Mouse (Mus musculus) midbrain, embryonic 10.5 days (tissue): Measurements from ENCODE around the gene Hap1. TPM values are rescaled to one million over a fixed set of nuclear protein-coding genes. Genes with fewer than 3 reads are reported as not detected.

Source experiments
- DNase-seq: peaks from one replicate; pipeline ENCODE4 v3.0.0-alpha.2; 2017; ENCODE audit warnings: low spot score
- H3K27ac ChIP-seq: fragments of 300-500 bp; sonication (generic); replicated peaks from 2 replicates; pipeline ENCODE4 v1.5.1; 2016; ENCODE audit warnings: mild to moderate bottlenecking
- H3K27me3 ChIP-seq: fragments of 300-500 bp; sonication (generic); 2 replicates; pipeline ENCODE4 v1.6.1; 2016; ENCODE audit warnings: low read depth, mild to moderate bottlenecking; ENCODE audit not compliant: poor library complexity, severe bottlenecking
- H3K36me3 ChIP-seq: fragments of 300-500 bp; sonication (generic); 2 replicates; pipeline ENCODE4 v1.6.1; 2016; ENCODE audit warnings: mild to moderate bottlenecking, moderate library complexity
- H3K4me1 ChIP-seq: fragments of 300-500 bp; sonication (generic); 2 replicates; pipeline ENCODE4 v1.6.1; 2016
- H3K4me3 ChIP-seq: fragments of 300-500 bp; sonication (generic); 2 replicates; pipeline ENCODE4 v1.5.1; 2016; ENCODE audit warnings: mild to moderate bottlenecking, moderate library complexity
- H3K9me3 ChIP-seq: fragments of 300-500 bp; sonication (generic); replicated peaks from 2 replicates; pipeline ENCODE4 v1.6.1; 2016; ENCODE audit warnings: mild to moderate bottlenecking
- WGBS: fragments of 180-500 bp; shearing (Covaris S2); methylation state at CpG from one replicate; pipeline ENCODE4 v1.1.7; 2016; 5-methylcytosine and 5-hydroxymethylcytosine counted together
- polyA plus RNA-seq: library from polyadenylated mRNA; unstranded; fragments of >200 nt; fragmentation: Nextera tagmentation; extraction: Ambion mirVana; gene quantifications from 2 replicates; pipeline ENCODE4 v1.2.1, GENCODE M21; 2016

The Hap1 gene
- polyA plus RNA-seq, 1 experiment from 2014 or later, result 36.6 TPM

- no peak overlapping the region for H3K27ac ChIP-seq
- no peaks in the 10 kb centered on the region for H3K9me3 ChIP-seq
- 86% methylated on average over 3 of the region's 3 CpGs for WGBS
- H3K27me3 ChIP-seq, result no peaks in the 10 kb centered on the region
- no peak overlapping the region for H3K4me3 ChIP-seq
- peaks cover 22% of the 10 kb centered on the region for H3K36me3 ChIP-seq
- DNase-seq, result no peak
- peaks cover 22% of the 10 kb centered on the region for H3K4me1 ChIP-seq
Observed at GRCm38 (mm10) chr11:100385016-100385415, 29.1 kb upstream of the Hap1 start.

GRCm38 (mm10) chr11:100382682-100383081, 26.8 kb upstream of the Hap1 start:
- Histone ChIP-seq H3K36me3 (peaks cover 32% of the 10 kb centered on the region), H3K4me3 (no peak overlapping the region), H3K4me1 (peaks cover 8% of the 10 kb centered on the region; the same call in 1 of the 2 replicates), H3K27me3 (no peaks in the 10 kb centered on the region), H3K27ac (no peak overlapping the region), H3K9me3 (no peaks in the 10 kb centered on the region)
- DNase-seq, result no peak
- WGBS, result 87% methylated on average over 6 of the region's 6 CpGs

- DNase-seq, result no peak
- Histone ChIP-seq H3K27ac (no peak overlapping the region), H3K27me3 (no peaks in the 10 kb centered on the region), H3K4me1 (0 out of 2 replicates have a peak, but pooled peaks cover 4% of the 10 kb centered on the region), H3K36me3 (peaks cover 46% of the 10 kb centered on the region), H3K4me3 (no peak overlapping the region), H3K9me3 (no peaks in the 10 kb centered on the region)
- 93% methylated on average over 4 of the region's 4 CpGs for WGBS
Observed at GRCm38 (mm10) chr11:100379311-100379710, 23.4 kb upstream of the Hap1 start.

- Histone ChIP-seq H3K4me1 (0 out of 2 replicates have a peak, but pooled peaks cover 4% of the 10 kb centered on the region), H3K36me3 (peaks cover 51% of the 10 kb centered on the region)
- 89% methylated on average over 5 of the region's 5 CpGs for WGBS
Observed at GRCm38 (mm10) chr11:100378446-100378845, 22.5 kb upstream of the Hap1 start.

GRCm38 (mm10) chr11:100377989-100378388, 22.1 kb upstream of the Hap1 start:
- peaks cover 47% of the 10 kb centered on the region for H3K36me3 ChIP-seq
- H3K4me1 ChIP-seq, result 0 out of 2 replicates have a peak, but pooled peaks cover 4% of the 10 kb centered on the region
- no peak overlapping the region for H3K27ac ChIP-seq
- H3K27me3 ChIP-seq, result no peaks in the 10 kb centered on the region
- no peak for DNase-seq
- H3K9me3 ChIP-seq, result no peaks in the 10 kb centered on the region
- WGBS, result 95% methylated on average over 14 of the region's 14 CpGs
- H3K4me3 ChIP-seq, result no peak overlapping the region

More at GRCm38 (mm10) chr11:100378446-100378845, 22.5 kb upstream of the Hap1 start:
- no peak overlapping the region for H3K27ac ChIP-seq
- H3K9me3 ChIP-seq, result no peaks in the 10 kb centered on the region
- DNase-seq, result no peak
- no peaks in the 10 kb centered on the region for H3K27me3 ChIP-seq
- H3K4me3 ChIP-seq, result no peak overlapping the region

- H3K9me3 ChIP-seq, result no peaks in the 10 kb centered on the region
- DNase-seq, result no peak
- no peak overlapping the region for H3K4me3 ChIP-seq
- H3K36me3 ChIP-seq, result peaks cover 40% of the 10 kb centered on the region
- no peak overlapping the region for H3K27ac ChIP-seq
- H3K27me3 ChIP-seq, result no peaks in the 10 kb centered on the region
- H3K4me1 ChIP-seq, result peaks cover 10% of the 10 kb centered on the region
- 91% methylated on average over 21 of the region's 21 CpGs for WGBS
Observed at GRCm38 (mm10) chr11:100376746-100377389, 20.9 kb upstream of the Hap1 start.

GRCm38 (mm10) chr11:100376005-100376404, 20.1 kb upstream of the Hap1 start:
- no peak overlapping the region for H3K4me3 ChIP-seq
- H3K27me3 ChIP-seq, result no peaks in the 10 kb centered on the region
- peaks cover 13% of the 10 kb centered on the region for H3K4me1 ChIP-seq
- H3K27ac ChIP-seq, result no peak overlapping the region
- 89% methylated on average over 4 of the region's 4 CpGs for WGBS
- H3K36me3 ChIP-seq, result peaks cover 36% of the 10 kb centered on the region
- no peaks in the 10 kb centered on the region for H3K9me3 ChIP-seq
- DNase-seq, result no peak

- DNase-seq, result no peak
- Histone ChIP-seq H3K9me3 (no peaks in the 10 kb centered on the region), H3K27ac (no peak overlapping the region), H3K4me3 (no peak overlapping the region), H3K36me3 (peaks cover 30% of the 10 kb centered on the region), H3K4me1 (peaks cover 13% of the 10 kb centered on the region), H3K27me3 (no peaks in the 10 kb centered on the region)
- WGBS, result 87% methylated on average over 9 of the region's 9 CpGs
Observed at GRCm38 (mm10) chr11:100375127-100375526, 19.2 kb upstream of the Hap1 start.

GRCm38 (mm10) chr11:100371981-100372558, 16.1 kb upstream of the Hap1 start:
- 72% methylated on average over 7 of the region's 8 CpGs for WGBS
- Histone ChIP-seq H3K4me3 (no peak overlapping the region), H3K9me3 (no peaks in the 10 kb centered on the region), H3K36me3 (peaks cover 16% of the 10 kb centered on the region), H3K27me3 (no peaks in the 10 kb centered on the region), H3K27ac (0 out of 2 replicates have a peak overlapping the region, but pooled peaks have one; percentile 10), H3K4me1 (peaks cover 10% of the 10 kb centered on the region)
- peak; percentile 30 for DNase-seq

- DNase-seq, result no peak
- peaks cover 13% of the 10 kb centered on the region for H3K4me1 ChIP-seq
- WGBS, result 89% methylated on average over 8 of the region's 8 CpGs
- no peaks in the 10 kb centered on the region for H3K9me3 ChIP-seq
- H3K4me3 ChIP-seq, result no peak overlapping the region
- H3K36me3 ChIP-seq, result peaks cover 6% of the 10 kb centered on the region; the same call in 1 of the 2 replicates
- H3K27ac ChIP-seq, result no peak overlapping the region
- H3K27me3 ChIP-seq, result no peaks in the 10 kb centered on the region
Observed at GRCm38 (mm10) chr11:100369822-100370221, 13.9 kb upstream of the Hap1 start.

GRCm38 (mm10) chr11:100369145-100369544, 13.2 kb upstream of the Hap1 start:
- DNase-seq, result no peak
- H3K4me3 ChIP-seq, result no peak overlapping the region
- H3K36me3 ChIP-seq, result peaks cover 4% of the 10 kb centered on the region; the same call in 1 of the 2 replicates
- no peaks in the 10 kb centered on the region for H3K9me3 ChIP-seq
- no peak overlapping the region for H3K27ac ChIP-seq
- H3K4me1 ChIP-seq, result peaks cover 13% of the 10 kb centered on the region
- H3K27me3 ChIP-seq, result peaks cover 5% of the 10 kb centered on the region; the same call in 1 of the 2 replicates
- WGBS, result 83% methylated on average over 7 of the region's 7 CpGs

GRCm38 (mm10) chr11:100362979-100363562, 7.1 kb upstream of the Hap1 start:
- Histone ChIP-seq H3K27ac (0 out of 2 replicates have a peak overlapping the region, but pooled peaks have one; percentile 17), H3K27me3 (peaks cover 42% of the 10 kb centered on the region), H3K4me3 (0 out of 2 replicates have a peak overlapping the region, but pooled peaks have one; percentile 1), H3K4me1 (peaks cover 15% of the 10 kb centered on the region), H3K9me3 (no peaks in the 10 kb centered on the region), H3K36me3 (no peaks in the 10 kb centered on the region)
- peak; percentile 67 for DNase-seq
- WGBS, result 20% methylated on average over 12 of the region's 12 CpGs
